Mouse (Mus musculus) inflammation-experienced regulatory T-cells, adult 16 weeks (primary cell): Measurements from ENCODE around the gene Cct5. TPM values are rescaled to one million over a fixed set of nuclear protein-coding genes. Genes with fewer than 3 reads are reported as not detected.

Source experiments
- polyA plus RNA-seq: library from polyadenylated mRNA; unstranded; fragments of 100-300 nt; shearing (Covaris generic); gene quantifications from one replicate; pipeline ENCODE4 v1.2.1, GENCODE M21; 2017

Gene Cct5
- 379 TPM for polyA plus RNA-seq

GRCm38 (mm10) chr15:31601646-31602374, at the start of gene Cct5, which contains the start of gene Fam173b:
Cct5 (minus strand) TSS chr15:31601804.
Fam173b (plus strand) TSS chr15:31601852.

GRCm38 (mm10) chr15:31565184-31565583, 36.4 kb downstream of the Cct5 start, which contains the start of gene Cmbl:
Cmbl (plus strand) TSS chr15:31565389.

Other genes with a start within 250 kb of the Cct5 start
- gene Ankrd33b, start 234.1 kb downstream of the Cct5 start, polyA plus RNA-seq: not detected
- 0.30 TPM for gene Ropn1l, start 148.1 kb downstream of the Cct5 start, polyA plus RNA-seq
- gene March6, start 70.8 kb downstream of the Cct5 start, polyA plus RNA-seq: 9.6 TPM
- gene Cmbl, start 36.4 kb downstream of the Cct5 start, polyA plus RNA-seq: 0.76 TPM
- 16.3 TPM for gene Fam173b, start within 50 bp of the Cct5 start, polyA plus RNA-seq